Mouse (Mus musculus) G1E (cell line): ENCODE data around the gene Ube4b. TPM values are rescaled to one million over a fixed set of nuclear protein-coding genes. Genes with fewer than 3 reads are reported as not detected.

ENCODE experiments used
- ATAC-seq: 2 replicates; pipeline ENCODE4 v1.8.0; 2016; ENCODE audit warnings: mild to moderate bottlenecking; ENCODE audit not compliant: insufficient number of reproducible peaks, poor library complexity, low FRiP score, severe bottlenecking; ENCODE audit errors: extremely low read depth
- DNase-seq: peaks from one replicate; pipeline ENCODE4 v3.0.0; 2012; ENCODE audit warnings: low spot score
- H3K27me3 ChIP-seq: 2 replicates; pipeline ENCODE4 v1.6.1; 2012; ENCODE audit warnings: mild to moderate bottlenecking, low read length, inconsistent platforms; ENCODE audit not compliant: insufficient read depth
- H3K36me3 ChIP-seq: replicated peaks from 2 replicates; pipeline ENCODE3; 2012; ENCODE audit warnings: mild to moderate bottlenecking, inconsistent platforms
- H3K4me1 ChIP-seq: 2 replicates; pipeline ENCODE4 v1.6.1; 2012; ENCODE audit warnings: low read depth, low read length, inconsistent platforms, mixed read lengths; ENCODE audit not compliant: insufficient read depth
- H3K4me3 ChIP-seq: 2 replicates; pipeline ENCODE4 v1.5.1; 2012; ENCODE audit warnings: low read depth, mild to moderate bottlenecking, inconsistent platforms, low read length, moderate library complexity, mixed read lengths
- H3K9me3 ChIP-seq: replicated peaks from 2 replicates; pipeline ENCODE4 v1.6.1; 2012; ENCODE audit warnings: inconsistent platforms
- CTCF ChIP-seq: IDR thresholded peaks from 2 replicates; pipeline ENCODE4 v1.5.1; 2012; ENCODE audit warnings: low read depth, low read length, inconsistent platforms, mixed read lengths
- GATA1 ChIP-seq: IDR thresholded peaks from 2 replicates; pipeline ENCODE4 v1.6.1; 2012; ENCODE audit warnings: borderline replicate concordance, low read length, inconsistent platforms, mixed read lengths
- GATA2 ChIP-seq: IDR thresholded peaks from 2 replicates; pipeline ENCODE4 v1.6.1; 2012; ENCODE audit warnings: low read depth, low read length, inconsistent platforms, borderline replicate concordance
- POLR2AphosphoS5 ChIP-seq: IDR thresholded peaks from 2 replicates; pipeline ENCODE4 v1.6.1; 2012; ENCODE audit warnings: low read depth, low read length, inconsistent platforms; ENCODE audit not compliant: insufficient replicate concordance
- TAL1 ChIP-seq: conservative IDR thresholded peaks from 2 replicates; pipeline ENCODE4 v1.6.1; 2012; ENCODE audit warnings: low read depth, low read length, inconsistent platforms, mixed read lengths
- polyA plus RNA-seq: library from polyadenylated mRNA; stranded (reverse); fragments of >175 nt; gene quantifications from 2 replicates; pipeline ENCODE4 v1.2.3, GENCODE M21; 2012
- total RNA-seq, 2 experiments: library from RNA; stranded (forward) in 1 of 2; stranded (reverse) in 1 of 2; fragments of 200-1000 nt in 1 of 2; fragments of >200 nt in 1 of 2; fragmentation: Nextera tagmentation in 1 of 2; gene quantifications; 2 replicates each; pipeline ENCODE4 v1.2.3; 2014 to 2017

The Ube4b gene
- total and polyA plus RNA-seq, 3 experiments = 51.9 to 346 (median 118) TPM

GRCm38 (mm10) chr4:149373431-149373830 is 53.1 kb downstream of the Ube4b start:
- ATAC-seq = no peak
- 0 out of 2 replicates have a peak, but pooled peaks cover 2% of the 10 kb centered on the region for H3K4me1 ChIP-seq
- no peak for DNase-seq
- H3K36me3 ChIP-seq = peaks cover 97% of the 10 kb centered on the region
- H3K27me3 ChIP-seq = no peaks in the 10 kb centered on the region
- TF ChIP-seq POLR2AphosphoS5 = no peak
- TF ChIP-seq CTCF = 0 out of 2 replicates have a peak, but pooled peaks have one; percentile 34
- 0 out of 2 replicates have a peak, but pooled peaks cover 2% of the 10 kb centered on the region for H3K9me3 ChIP-seq
- H3K4me3 ChIP-seq = no peak overlapping the region

- ATAC-seq = no peak
These were observed 60.7 kb downstream of the Ube4b start for GRCm38 (mm10) chr4:149365702-149366370.

DNA sequence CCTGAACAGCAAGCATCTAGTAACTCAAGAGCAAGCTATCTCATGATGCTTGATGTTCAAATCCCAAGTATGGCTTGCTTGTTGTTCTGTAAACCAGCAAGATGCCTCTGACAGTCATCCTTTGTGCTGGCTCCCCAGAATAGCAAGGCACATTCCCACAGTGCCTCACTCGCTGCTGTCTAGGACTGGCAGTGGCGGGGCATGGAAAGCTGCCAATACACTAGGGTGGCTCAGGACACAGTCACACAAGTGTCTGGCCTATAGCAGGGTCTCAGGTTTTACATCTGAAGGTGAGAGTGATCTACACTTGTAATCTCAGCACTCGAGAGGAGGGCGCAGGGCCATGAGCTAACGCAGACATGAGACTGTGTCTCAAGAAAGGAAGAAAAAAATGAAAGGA is 61.7 kb downstream of the Ube4b start:
- H3K4me3 ChIP-seq = no peak overlapping the region
- H3K36me3 ChIP-seq = peaks cover 97% of the 10 kb centered on the region
- H3K9me3 ChIP-seq = no peaks in the 10 kb centered on the region
- ATAC-seq = no peak
- TF ChIP-seq GATA2 (no peak), POLR2AphosphoS5 (no peak), CTCF (no peak), TAL1 (no peak), GATA1 (no peak)
- DNase-seq = no peak
- peaks cover 2% of the 10 kb centered on the region for H3K4me1 ChIP-seq
- H3K27me3 ChIP-seq = no peaks in the 10 kb centered on the region

More at GRCm38 (mm10) chr4:149365702-149366370, 60.7 kb downstream of the Ube4b start:
- peaks cover 2% of the 10 kb centered on the region for H3K4me1 ChIP-seq
- H3K36me3 ChIP-seq = peaks cover 94% of the 10 kb centered on the region
- TF ChIP-seq GATA1 (no peak), TAL1 (no peak), GATA2 (no peak), POLR2AphosphoS5 (no peak), CTCF (no peak)
- H3K4me3 ChIP-seq = no peak overlapping the region
- no peak for DNase-seq
- no peaks in the 10 kb centered on the region for H3K27me3 ChIP-seq
- H3K9me3 ChIP-seq = no peaks in the 10 kb centered on the region

DNA sequence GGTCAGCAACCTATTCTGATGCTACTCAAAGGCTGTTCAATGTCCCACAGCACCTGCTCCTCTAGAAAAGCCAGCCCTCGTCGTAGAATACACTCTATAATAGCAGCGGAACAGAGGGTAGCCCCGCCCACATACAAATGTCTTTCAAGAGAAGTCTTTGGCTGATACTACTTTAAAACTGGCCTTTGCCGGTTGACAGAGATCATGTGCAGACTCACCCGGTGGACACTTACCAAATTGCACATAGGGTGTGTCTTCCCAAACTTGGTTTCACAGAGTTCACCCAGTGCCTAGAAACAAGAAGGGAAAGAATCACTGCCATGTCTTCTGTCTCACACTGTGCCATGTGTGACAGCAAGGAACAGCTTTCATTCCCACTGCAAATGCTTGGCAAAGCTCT is 65.5 kb downstream of the Ube4b start:
- Histone ChIP-seq H3K27me3 (no peaks in the 10 kb centered on the region), H3K4me3 (no peak overlapping the region), H3K4me1 (peaks cover 2% of the 10 kb centered on the region), H3K9me3 (no peaks in the 10 kb centered on the region), H3K36me3 (peaks cover 98% of the 10 kb centered on the region)
- TF ChIP-seq TAL1 (no peak), GATA2 (no peak), POLR2AphosphoS5 (no peak), GATA1 (no peak), CTCF (no peak)
- ATAC-seq = no peak
- no peak for DNase-seq

DNA sequence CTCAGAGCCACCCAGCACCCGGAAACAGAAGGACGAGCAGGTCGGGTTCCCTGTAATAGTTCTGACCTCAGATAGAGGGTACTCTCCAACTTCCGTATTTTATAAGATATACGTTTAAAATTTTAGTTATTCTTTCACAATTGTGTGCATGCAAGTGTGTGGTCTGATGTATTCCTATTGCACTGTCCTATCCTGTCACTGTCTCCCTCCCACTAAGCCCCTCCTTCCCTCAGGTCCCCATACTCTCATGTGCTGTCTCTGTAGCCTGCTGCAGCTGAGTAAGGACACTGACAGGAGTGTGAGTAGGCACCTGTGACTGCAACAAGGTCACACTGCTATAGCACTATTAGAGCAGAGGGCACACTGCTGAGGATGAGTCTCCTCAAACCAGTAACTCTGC is 65.9 kb downstream of the Ube4b start:
- H3K27me3 ChIP-seq = no peaks in the 10 kb centered on the region
- H3K36me3 ChIP-seq = peaks cover 98% of the 10 kb centered on the region
- peaks cover 2% of the 10 kb centered on the region for H3K4me1 ChIP-seq
- TF ChIP-seq TAL1 = no peak
- TF ChIP-seq GATA1 = no peak
- no peak for TF ChIP-seq GATA2
- no peak for TF ChIP-seq POLR2AphosphoS5
- TF ChIP-seq CTCF = no peak
- no peak for ATAC-seq
- no peaks in the 10 kb centered on the region for H3K9me3 ChIP-seq
- no peak overlapping the region for H3K4me3 ChIP-seq
- DNase-seq = no peak

- Histone ChIP-seq H3K9me3 (no peaks in the 10 kb centered on the region), H3K27me3 (no peaks in the 10 kb centered on the region), H3K4me3 (no peak overlapping the region), H3K4me1 (no peaks in the 10 kb centered on the region; the same call in 1 of the 2 replicates), H3K36me3 (peaks cover 100% of the 10 kb centered on the region)
- no peak for DNase-seq
- TF ChIP-seq GATA1 (no peak), GATA2 (no peak), TAL1 (no peak), CTCF (no peak), POLR2AphosphoS5 (no peak)
- no peak for ATAC-seq
These were observed 68.6 kb downstream of the Ube4b start for GRCm38 (mm10) chr4:149357982-149358381.
